Mouse (Mus musculus) retina, postnatal 7 days (tissue): ENCODE results near the gene Btbd35f30.
"Not testable (repeated sequence)": the region's sequence is repeated elsewhere in the genome, so short reads cannot be mapped to it uniquely, and the experiment has no call there.

Experiments used
- DNase-seq: peaks from one replicate; pipeline ENCODE4 v3.0.0-alpha.2; 2012; ENCODE audit warnings: low read depth, low spot score

Btbd35f30 gene

DNA sequence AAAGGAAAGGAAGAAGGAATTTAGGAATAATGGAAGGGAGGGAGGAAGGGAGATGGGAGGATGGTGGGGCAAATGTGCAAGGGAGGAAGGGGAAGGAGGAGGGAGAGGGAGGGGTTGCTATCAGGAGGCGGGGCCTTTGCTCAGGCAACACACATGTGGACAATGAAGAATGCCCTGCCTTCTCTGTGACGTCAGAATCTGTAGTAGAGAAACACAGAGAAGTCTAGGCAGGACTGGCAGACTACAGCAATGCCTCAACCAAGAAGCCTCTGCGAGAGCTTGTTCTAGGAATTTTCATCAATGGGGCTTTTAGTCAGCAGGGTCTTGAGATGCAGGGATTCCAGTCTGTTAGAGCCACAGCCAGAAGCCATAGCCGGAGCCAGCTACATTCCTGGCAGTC is at the start of gene Btbd35f30:
Gene Btbd35f30 (plus strand): TSS at position 301 of the 400 bp plus-strand sequence.
- DNase-seq: not testable (repeated sequence)

GRCm38 (mm10) chrX:32941468-32941867 is 47.0 kb downstream of the Btbd35f30 start, which contains the start of gene Gm21789:
Gene Gm21789, plus strand, starts transcription at chrX:32941768.
- not testable (repeated sequence) for DNase-seq
